Mouse (Mus musculus): Measurements from ENCODE around the gene Socs1.
A peak's percentile ranks its signal among the peaks of the same experiment; 100 is the strongest.

Socs1 gene

GRCm38 (mm10) chr16:10786782-10787547, 1.6 kb upstream of the Socs1 start:
- no peak for DNase-seq (ENCODE audit: low spot score in 2 of 2)

- DNase-seq (ENCODE audit: low spot score in 2 of 2): peak; percentile 62 to 80
Observed at GRCm38 (mm10) chr16:10786288-10786687, 952 bp upstream of the Socs1 start.

- peak; percentile 81 to 88 for DNase-seq (ENCODE audit: low spot score in 2 of 2)
Observed at GRCm38 (mm10) chr16:10784793-10785370, 454 bp downstream of the Socs1 start.

GRCm38 (mm10) chr16:10783883-10784792, 1.2 kb downstream of the Socs1 start:
- peak in 1 of 2 experiments; percentile 36 for DNase-seq (ENCODE audit: low spot score in 2 of 2)

- no peak for DNase-seq (ENCODE audit: low spot score in 2 of 2)
Observed at GRCm38 (mm10) chr16:10783451-10783850, 1.9 kb downstream of the Socs1 start.

- no peak for DNase-seq (ENCODE audit: low spot score in 2 of 2)
Observed at GRCm38 (mm10) chr16:10783152-10783434, 2.2 kb downstream of the Socs1 start.

GRCm38 (mm10) chr16:10782377-10783151, 2.8 kb downstream of the Socs1 start:
- DNase-seq (ENCODE audit: low spot score in 2 of 2): no peak

- no peak for DNase-seq (ENCODE audit: low spot score in 2 of 2)
Observed at GRCm38 (mm10) chr16:10781862-10782371, 3.4 kb downstream of the Socs1 start.

- DNase-seq (ENCODE audit: low spot score in 2 of 2): no peak
Observed at GRCm38 (mm10) chr16:10780631-10781120, 4.7 kb downstream of the Socs1 start.

- no peak for DNase-seq (ENCODE audit: low spot score in 2 of 2)
Observed at GRCm38 (mm10) chr16:10777579-10778160, 7.7 kb downstream of the Socs1 start.

GRCm38 (mm10) chr16:10776322-10776721, 9.0 kb downstream of the Socs1 start:
- no peak for DNase-seq (ENCODE audit: low spot score in 2 of 2)

GRCm38 (mm10) chr16:10774726-10775125, 10.6 kb downstream of the Socs1 start:
- DNase-seq (ENCODE audit: low spot score in 2 of 2): no peak

- no peak for DNase-seq (ENCODE audit: low spot score in 2 of 2)
Observed at GRCm38 (mm10) chr16:10773543-10773942, 11.8 kb downstream of the Socs1 start.

GRCm38 (mm10) chr16:10771769-10772510, 13.4 kb downstream of the Socs1 start:
- no peak for DNase-seq (ENCODE audit: low spot score in 2 of 2)

GRCm38 (mm10) chr16:10770531-10771325, 14.6 kb downstream of the Socs1 start:
- DNase-seq (ENCODE audit: low spot score in 2 of 2): no peak

- no peak for DNase-seq (ENCODE audit: low spot score in 2 of 2)
Observed at GRCm38 (mm10) chr16:10769661-10770060, 15.7 kb downstream of the Socs1 start.

- no peak for DNase-seq (ENCODE audit: low spot score in 2 of 2)
Observed at GRCm38 (mm10) chr16:10768821-10769220, 16.5 kb downstream of the Socs1 start.

- DNase-seq (ENCODE audit: low spot score in 2 of 2): peak in 1 of 2 experiments; percentile 53
Observed at GRCm38 (mm10) chr16:10767158-10767557, 18.2 kb downstream of the Socs1 start.

GRCm38 (mm10) chr16:10764323-10764722, 21.0 kb downstream of the Socs1 start:
- DNase-seq (ENCODE audit: low spot score in 2 of 2): no peak
